Mouse (Mus musculus): ENCODE results near the gene Xab2. TPM values are rescaled to one million over a fixed set of nuclear protein-coding genes. Genes with fewer than 3 reads are reported as not detected.

The Xab2 gene
- polyA plus RNA-seq, 1 experiment, result 39.1 TPM

- no peak for DNase-seq (ENCODE audit: low read depth, low spot score)
These were observed 51.3 kb downstream of the Xab2 start for GRCm38 (mm10) chr8:3569784-3570183.

GRCm38 (mm10) chr8:3568378-3568777 lies 52.7 kb downstream of the Xab2 start:
- WGBS, result 8% methylated on average over 7 of the region's 7 CpGs
- no peak for DNase-seq (ENCODE audit: low read depth, low spot score)

More at GRCm38 (mm10) chr8:3569784-3570183, 51.3 kb downstream of the Xab2 start:
- WGBS, result 50% methylated on average over 5 of the region's 5 CpGs

DNA sequence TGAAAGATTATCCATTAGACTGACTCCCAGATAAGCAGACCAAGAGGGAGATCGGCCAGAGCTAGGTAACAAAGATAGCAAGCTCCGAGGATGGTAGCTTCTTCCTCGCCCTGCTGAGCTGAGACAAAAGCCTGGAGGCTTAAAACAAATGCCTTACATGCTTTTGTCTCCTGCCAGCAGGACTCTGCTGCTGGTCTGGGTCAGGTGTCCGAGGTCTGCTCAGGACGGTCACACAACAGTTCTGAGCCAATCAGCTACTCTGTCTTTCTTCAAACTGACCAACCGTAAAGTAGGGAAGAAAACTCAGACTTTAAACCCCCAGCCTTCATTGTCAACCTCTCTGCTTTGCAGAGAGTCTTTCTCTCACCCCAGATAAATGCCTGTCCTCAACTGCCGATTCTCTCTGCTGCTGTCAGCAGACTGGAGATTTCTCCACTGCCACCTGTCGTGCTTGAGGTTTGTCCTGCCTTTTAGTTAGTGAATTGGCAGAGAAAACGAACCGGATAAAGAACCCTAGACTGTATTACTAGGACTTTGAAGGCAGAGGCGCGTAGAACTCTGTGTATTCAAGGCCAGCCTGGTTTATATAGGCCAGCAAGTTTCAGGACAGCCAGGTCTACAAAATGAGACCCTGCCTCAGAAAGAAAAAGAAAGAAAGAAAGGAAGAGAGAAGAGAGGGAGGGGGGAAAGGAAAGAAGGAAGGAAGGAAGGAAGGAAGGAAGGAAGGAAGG lies 53.3 kb downstream of the Xab2 start, which contains the start of gene C330021F23Rik:
Gene C330021F23Rik (plus strand): TSS at position 350 of the 731 bp plus-strand sequence.
- 8% methylated on average over 12 of the region's 12 CpGs for WGBS
- DNase-seq (ENCODE audit: low read depth, low spot score), result no peak

Other genes with a start within 250 kb of the Xab2 start
- gene Arhgef18, start 228.3 kb downstream of the Xab2 start, polyA plus RNA-seq (2012; rRNA removed), result 17.5 and 24.2 TPM in 2 replicates
- gene Pex11g, start 153.6 kb downstream of the Xab2 start, polyA plus RNA-seq (2012; rRNA removed), result 13.2 and 13.6 TPM in 2 replicates
- not detected in 2 replicates for gene Tex45, start 150.5 kb downstream of the Xab2 start, polyA plus RNA-seq (2012; rRNA removed)
- gene Zfp358, start 128.2 kb downstream of the Xab2 start, polyA plus RNA-seq (2012; rRNA removed), result 20.1 and 22.0 TPM in 2 replicates
- gene Mcoln1, start 120.9 kb downstream of the Xab2 start, polyA plus RNA-seq (2012; rRNA removed), result 77.4 and 87.1 TPM in 2 replicates
- gene Pnpla6, start 105.9 kb downstream of the Xab2 start, polyA plus RNA-seq (2012; rRNA removed), result 49.5 and 92.0 TPM in 2 replicates
- gene C330021F23Rik, start 53.3 kb downstream of the Xab2 start, polyA plus RNA-seq (2012; rRNA removed), result 0.34 and 4.0 TPM in 2 replicates
- 96.3 and 102 TPM in 2 replicates for gene Camsap3, start 34.0 kb downstream of the Xab2 start, polyA plus RNA-seq (2012; rRNA removed)
- gene Pet100, start 232 bp upstream of the Xab2 start, polyA plus RNA-seq (2012; rRNA removed), result 9.5 TPM in 2 replicates
- not detected in 2 replicates for gene Pcp2, start 4.2 kb upstream of the Xab2 start, polyA plus RNA-seq (2012; rRNA removed)
- 179 and 256 TPM in 2 replicates for gene Stxbp2, start 9.6 kb upstream of the Xab2 start, polyA plus RNA-seq (2012; rRNA removed)
- 2.9 and 11.9 TPM in 2 replicates for gene Retn, start 34.5 kb upstream of the Xab2 start, polyA plus RNA-seq (2012; rRNA removed)
- gene Mcemp1, start 44.4 kb upstream of the Xab2 start, polyA plus RNA-seq (2012; rRNA removed), result 0.59 and 0.63 TPM in 2 replicates
- gene Fcor, start 51.0 kb upstream of the Xab2 start, polyA plus RNA-seq (2012; rRNA removed), result 3.6 and 5.8 TPM in 2 replicates
- gene Trappc5, start 55.0 kb upstream of the Xab2 start, polyA plus RNA-seq (2012; rRNA removed), result 22.8 and 27.4 TPM in 2 replicates
- gene Fcer2a, start 72.9 kb upstream of the Xab2 start, polyA plus RNA-seq (2012; rRNA removed), result 2.8 and 5.0 TPM in 2 replicates
- gene Clec4g, start 99.3 kb upstream of the Xab2 start, polyA plus RNA-seq (2012; rRNA removed), result not detected in 2 replicates
- gene Cd209a, start 127.7 kb upstream of the Xab2 start, polyA plus RNA-seq (2012; rRNA removed), result 0.16 and 1.3 TPM in 2 replicates
- gene Cd209e, start 233.0 kb upstream of the Xab2 start, polyA plus RNA-seq (2012; rRNA removed), result not detected in 2 replicates